Mouse (Mus musculus) ES-E14 (cell line): ENCODE measurements around the gene Plce1. TPM values are rescaled to one million over a fixed set of nuclear protein-coding genes. Genes with fewer than 3 reads are reported as not detected.
A peak's percentile ranks its signal among the peaks of the same experiment; 100 is the strongest.

ENCODE experiments used
- DNase-seq: peaks from one replicate; pipeline ENCODE4 v3.0.0-alpha.2; 2013; ENCODE audit warnings: low read depth, low spot score
- H3K27ac ChIP-seq: 2 replicates; pipeline ENCODE4 v1.5.1; 2012; ENCODE audit warnings: low read depth, mild to moderate bottlenecking, low read length, moderate library complexity, mixed read lengths; ENCODE audit not compliant: poor library complexity, insufficient read depth, severe bottlenecking
- H3K36me3 ChIP-seq: 2 replicates; pipeline ENCODE4 v1.6.1; 2012; ENCODE audit warnings: mild to moderate bottlenecking, low read length, moderate library complexity, mixed read lengths; ENCODE audit not compliant: control insufficient read depth, poor library complexity, insufficient read depth, severe bottlenecking
- H3K4me1 ChIP-seq, 2 experiments: fragments of 150-350 bp in 1 of 2; sonication (generic) in 1 of 2; 2 replicates each; pipeline ENCODE4 v1.6.1; 2012; ENCODE audit warnings: low read length in 2 of 2, mild to moderate bottlenecking in 1 of 2, mixed read lengths in 1 of 2; ENCODE audit not compliant: control insufficient read depth in 2 of 2, insufficient read depth in 2 of 2, poor library complexity in 1 of 2
- H3K4me3 ChIP-seq, 2 experiments: fragments of 150-350 bp in 1 of 2; sonication (generic) in 1 of 2; 2 replicates each; pipeline ENCODE4 v1.5.1; 2012; ENCODE audit warnings: low read length in 2 of 2, low read depth in 1 of 2, mild to moderate bottlenecking in 1 of 2, mixed read lengths in 1 of 2; ENCODE audit not compliant: insufficient read depth in 1 of 2, poor library complexity in 1 of 2, severe bottlenecking in 1 of 2
- H3K9ac ChIP-seq: 2 replicates; pipeline ENCODE4 v1.6.1; 2012; ENCODE audit warnings: low read depth, mild to moderate bottlenecking, low read length, mixed read lengths; ENCODE audit not compliant: poor library complexity, insufficient read depth, severe bottlenecking
- H3K9me3 ChIP-seq: fragments of 150-350 bp; sonication (generic); 2 replicates; pipeline ENCODE4 v1.6.1; 2012; ENCODE audit warnings: low read depth, mild to moderate bottlenecking, low read length; ENCODE audit not compliant: control insufficient read depth, insufficient read depth
- CHD2 ChIP-seq: IDR thresholded peaks from 2 replicates; pipeline ENCODE4 v1.6.1; 2014; ENCODE audit warnings: mild to moderate bottlenecking, low read depth, low read length, inconsistent platforms
- HCFC1 ChIP-seq: IDR thresholded peaks from 2 replicates; pipeline ENCODE4 v1.6.1; 2012; ENCODE audit warnings: low read length, inconsistent platforms, borderline replicate concordance; ENCODE audit not compliant: insufficient read depth
- MAFK ChIP-seq: IDR thresholded peaks from 2 replicates; pipeline ENCODE4 v1.6.1; 2014; ENCODE audit warnings: mild to moderate bottlenecking, low read depth, low read length, inconsistent platforms; ENCODE audit not compliant: insufficient read depth
- ZC3H11A ChIP-seq: IDR thresholded peaks from 2 replicates; pipeline ENCODE4 v1.6.1; 2012; ENCODE audit warnings: low read depth, mild to moderate bottlenecking, inconsistent platforms, low read length, borderline replicate concordance
- ZNF384 ChIP-seq: IDR thresholded peaks from 2 replicates; pipeline ENCODE4 v1.6.1; 2012; ENCODE audit warnings: low read depth, low read length, inconsistent platforms
- in situ Hi-C, 2 experiments: fragments of 600-800 bp; cut with MboI; formaldehyde crosslinking; loops; one replicate each; pipeline ENCODE4 v1.15.1; 2025; ENCODE audit warnings: low sequenced_read_pairs in 2 of 2, inconsistent platforms in 1 of 2; ENCODE audit not compliant: unreplicated experiment in 2 of 2
- total RNA-seq: library from RNA; depleted of rRNA; stranded (reverse); fragments of 300-350 nt; gene quantifications from 2 replicates; pipeline ENCODE4 v1.2.3, GENCODE M21; 2012

The Plce1 gene
- total RNA-seq, 1 experiment: 2.2 TPM

DNA sequence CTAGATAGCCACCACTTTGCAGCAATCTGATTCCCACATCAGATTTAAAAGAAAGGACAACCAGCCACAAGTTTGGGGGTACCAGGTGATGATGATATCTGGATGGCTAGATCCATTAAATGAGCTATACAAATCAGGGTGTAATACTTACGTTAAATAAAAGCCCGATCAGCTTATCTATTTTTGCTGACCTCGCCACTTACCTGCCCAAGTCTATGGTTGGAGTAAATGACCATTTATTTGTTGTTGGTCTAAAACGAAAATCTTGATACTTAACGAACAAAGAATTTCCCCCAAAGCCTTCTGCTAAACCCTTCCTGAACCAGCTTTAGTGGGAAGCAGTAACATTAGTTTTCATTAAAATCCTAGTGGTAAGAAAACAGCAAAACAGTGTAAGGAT lies 1.4 kb upstream of the Plce1 start:
- Histone ChIP-seq H3K27ac (no peak overlapping the region), H3K4me1 (peaks cover 5 to 7% of the 10 kb centered on the region in 2 experiments; a peak in 2 of 4 replicates), H3K4me3 (no peak overlapping the region), H3K9ac (no peak overlapping the region), H3K9me3 (no peaks in the 10 kb centered on the region), H3K36me3 (no peaks in the 10 kb centered on the region)
- in situ Hi-C loops: no loop called here
- TF ChIP-seq CHD2 (no peak), ZNF384 (no peak), MAFK (peak; percentile 72)
- no peak for DNase-seq

DNA sequence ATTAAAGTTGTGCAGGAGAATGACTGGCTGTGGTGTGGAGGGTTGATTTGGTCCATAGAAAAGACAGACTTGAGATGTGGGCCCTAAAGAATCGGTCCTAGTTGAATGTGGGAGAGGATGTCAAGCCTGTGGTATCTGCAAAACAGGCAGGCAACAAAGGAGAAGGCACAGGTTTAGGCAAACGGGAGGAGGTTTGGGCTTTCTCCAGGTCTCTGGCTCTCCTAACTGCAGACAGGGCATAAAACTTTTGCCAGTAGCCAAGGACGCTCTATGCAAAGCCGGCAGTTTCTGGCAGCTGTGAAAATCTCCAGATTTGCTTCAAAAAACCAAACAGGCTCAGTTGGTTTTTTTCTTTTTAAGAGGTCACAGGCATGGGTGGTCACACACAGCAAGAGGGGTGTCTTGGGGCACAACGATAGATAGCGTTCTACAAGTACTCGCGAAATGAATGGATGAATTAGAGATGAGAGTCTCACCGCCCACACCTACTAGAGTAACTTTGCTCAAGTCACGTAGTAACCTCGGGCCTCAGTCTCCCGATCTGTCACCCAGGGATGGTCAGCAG lies 671 bp upstream of the Plce1 start:
- Histone ChIP-seq H3K27ac (no peak overlapping the region), H3K36me3 (no peaks in the 10 kb centered on the region), H3K9me3 (no peaks in the 10 kb centered on the region), H3K9ac (peak overlapping the region; percentile 49), H3K4me1 (peaks cover 5 to 7% of the 10 kb centered on the region in 2 experiments; a peak in 2 of 4 replicates), H3K4me3 (peak overlapping the region; percentile 64 to 80)
- in situ Hi-C loops: no loop called here
- TF ChIP-seq ZNF384 (no peak), HCFC1 (no peak)
- no peak for DNase-seq

DNA sequence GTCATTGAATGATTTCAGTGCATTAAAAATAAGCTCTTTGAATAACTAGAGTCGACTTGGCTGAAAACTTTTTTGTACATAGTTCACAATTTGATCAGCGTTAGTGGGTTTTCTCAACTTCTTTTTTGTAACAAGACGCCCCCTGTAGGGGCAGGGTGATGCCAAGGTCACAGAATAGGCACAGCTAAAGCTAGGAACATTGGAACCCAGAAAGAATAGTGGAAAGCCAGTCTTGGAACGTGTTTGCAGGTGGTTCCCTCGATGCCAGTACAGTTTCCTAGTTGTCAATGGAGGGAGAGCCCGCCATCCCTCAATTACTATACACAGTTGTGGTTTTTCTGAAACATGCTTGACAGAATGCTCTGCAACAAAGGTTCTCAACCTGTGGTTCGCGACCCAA lies 997 bp downstream of the Plce1 start:
- Histone ChIP-seq H3K27ac (no peak overlapping the region), H3K4me1 (peaks cover 5 to 7% of the 10 kb centered on the region in 2 experiments; a peak in 2 of 4 replicates), H3K9me3 (no peaks in the 10 kb centered on the region), H3K4me3 (peak overlapping the region in 1 of 2 experiments; percentile 90; a peak in 2 of 4 replicates), H3K9ac (no peak overlapping the region), H3K36me3 (no peaks in the 10 kb centered on the region)
- no peak for TF ChIP-seq ZNF384
- no peak for TF ChIP-seq MAFK
- no peak for TF ChIP-seq CHD2
- TF ChIP-seq ZC3H11A: no peak
- TF ChIP-seq HCFC1: no peak
- in situ Hi-C loops: no loop called here
- DNase-seq: no peak

GRCm38 (mm10) chr19:38482406-38483181 lies 1.7 kb downstream of the Plce1 start:
- peaks cover 5 to 9% of the 10 kb centered on the region in 2 experiments; a peak in 2 of 4 replicates for H3K4me1 ChIP-seq
- no peak for DNase-seq
- no peak for TF ChIP-seq ZC3H11A
- no peak for TF ChIP-seq MAFK
- TF ChIP-seq CHD2: no peak
- TF ChIP-seq ZNF384: no peak
- no peak for TF ChIP-seq HCFC1
- H3K9ac ChIP-seq: no peak overlapping the region
- no peaks in the 10 kb centered on the region for H3K9me3 ChIP-seq
- H3K4me3 ChIP-seq: no peak overlapping the region
- no peaks in the 10 kb centered on the region for H3K36me3 ChIP-seq
- in situ Hi-C loops: no loop called here
- no peak overlapping the region for H3K27ac ChIP-seq
